Mouse (Mus musculus) cortical plate, adult 2 months (tissue): ENCODE measurements around the gene Traf3.

Source experiments
- CTCF ChIP-seq: fragments of 200-500 bp; IDR thresholded peaks from 2 replicates; pipeline ENCODE4 v1.5.1; 2011; ENCODE audit warnings: mild to moderate bottlenecking, control low read depth, low read length; ENCODE audit not compliant: insufficient read depth; ENCODE audit errors: extremely low read depth
- POLR2A ChIP-seq: fragments of 200-500 bp; IDR thresholded peaks from 2 replicates; pipeline ENCODE4 v1.6.1; 2011; ENCODE audit warnings: mild to moderate bottlenecking, low read length, control low read depth; ENCODE audit not compliant: insufficient read depth; ENCODE audit errors: extremely low read depth

GRCm38 (mm10) chr12:111267673-111268325 is 101.6 kb downstream of the Traf3 start:
- TF ChIP-seq POLR2A: no peak
- TF ChIP-seq CTCF: no peak
